Comparison of ENCODE assay signal across 8 mouse cellular contexts in the genomic region with DNA sequence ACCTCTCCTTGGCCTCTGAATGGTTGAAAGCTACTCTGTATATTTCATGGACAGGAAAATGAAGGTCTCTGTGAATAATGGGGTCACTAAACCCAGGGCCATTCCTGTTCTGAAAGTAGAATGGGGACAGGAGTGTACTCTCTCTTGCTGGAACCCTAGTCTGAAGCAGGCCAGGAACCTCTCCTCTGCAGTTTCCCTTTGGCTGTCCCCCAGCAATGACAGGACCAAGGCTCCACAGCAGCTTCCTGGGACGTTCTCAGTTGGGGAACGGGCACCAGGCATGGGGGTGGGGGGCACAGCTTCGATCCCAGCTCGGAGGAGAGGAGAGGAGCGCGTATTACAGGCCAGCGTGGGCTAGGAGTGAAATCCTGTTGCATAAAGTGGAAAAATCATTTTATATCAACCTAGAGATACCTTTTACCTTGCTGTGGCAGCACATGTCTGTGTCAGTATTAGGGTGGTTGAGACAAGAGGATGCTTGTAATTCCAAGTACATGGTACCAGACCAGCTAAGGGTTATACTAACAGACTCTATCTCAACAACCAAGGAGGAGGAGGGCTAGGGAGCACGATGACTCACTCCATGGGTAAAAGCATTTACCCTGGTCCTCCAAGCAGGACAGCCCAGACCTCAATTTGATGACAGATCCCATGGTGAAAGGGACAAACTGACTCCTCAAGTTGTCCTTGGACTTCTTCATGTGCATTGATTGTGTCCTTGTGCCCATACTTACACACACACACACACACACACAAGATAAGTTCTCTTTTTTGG. TPM values are rescaled to one million over a fixed set of nuclear protein-coding genes. Genes with fewer than 3 reads are reported as not detected.
DNase-seq lines count a peak whose midpoint lies in the region; ATAC-seq lines count a peak whose summit lies in the region.

No protein-coding gene starts in this region.

- no peak for DNase-seq in kidney, postnatal 36 days
- DNase-seq in hindbrain, embryonic 14.5 days (ENCODE audit: low spot score), result no peak
- DNase-seq in layer of hippocampus, adult 11-12 months (ENCODE audit: low spot score), result no peak
- DNase-seq in urinary bladder, postnatal 14 days (ENCODE audit: low spot score), result no peak
- no peak for DNase-seq in embryo, embryonic 9.5 days (ENCODE audit: extremely low spot score)

- ATAC-seq in kidney, embryonic 15.5 days (replicated peaks; ENCODE audit: low FRiP score), result no peak
- no peak for ATAC-seq in embryonic facial prominence, embryonic 13.5 days (ENCODE audit: insufficient number of reproducible peaks, insufficient read depth, low FRiP score, low TSS enrichment, low read depth)
- no peak for ATAC-seq in hindbrain, embryonic 14.5 days (ENCODE audit: low FRiP score)
- ATAC-seq in midbrain, embryonic 15.5 days (replicated peaks), result no peak

- H3K4me3 ChIP-seq in kidney, embryonic 15.5 days (replicated peaks), result no peak overlapping the region
- H3K4me3 ChIP-seq in embryonic facial prominence, embryonic 13.5 days, result no peak overlapping the region
- 0 out of 2 replicates have a peak overlapping the region, but pooled peaks have one; percentile 1 for H3K4me3 ChIP-seq in hindbrain, embryonic 14.5 days (replicated peaks; ENCODE audit: low read length)
- H3K4me3 ChIP-seq in midbrain, embryonic 15.5 days, result peak overlapping the region; percentile 88; the same call in 1 of the 2 replicates

- no peaks in the 10 kb centered on the region for H3K9me3 ChIP-seq in kidney, embryonic 15.5 days (replicated peaks)
- H3K9me3 ChIP-seq in embryonic facial prominence, embryonic 13.5 days, result no peaks in the 10 kb centered on the region
- no peaks in the 10 kb centered on the region for H3K9me3 ChIP-seq in hindbrain, embryonic 14.5 days (ENCODE audit: control insufficient read depth, low read length)
- H3K9me3 ChIP-seq in midbrain, embryonic 15.5 days, result no peaks in the 10 kb centered on the region

- H3K27ac ChIP-seq in kidney, embryonic 15.5 days, result peak overlapping the region; percentile 99; the same call in 1 of the 2 replicates
- peak overlapping the region; percentile 98; the same call in 1 of the 2 replicates for H3K27ac ChIP-seq in embryonic facial prominence, embryonic 13.5 days
- peak overlapping the region; percentile 98 for H3K27ac ChIP-seq in hindbrain, embryonic 14.5 days
- H3K27ac ChIP-seq in midbrain, embryonic 15.5 days, result peak overlapping the region; percentile 97

- WGBS in kidney, embryonic 15.5 days, result 89% methylated on average over 8 of the region's 8 CpGs
- 87% methylated on average over 8 of the region's 8 CpGs for WGBS in embryonic facial prominence, embryonic 13.5 days
- WGBS in hindbrain, embryonic 14.5 days, result 93% methylated on average over 8 of the region's 8 CpGs
- 89% methylated on average over 8 of the region's 8 CpGs for WGBS in midbrain, embryonic 15.5 days

- peak overlapping the region; percentile 88; the same call in 1 of the 2 replicates for H3K4me2 ChIP-seq in kidney, embryonic 15.5 days
- no peak overlapping the region for H3K4me2 ChIP-seq in embryonic facial prominence, embryonic 13.5 days
- peak overlapping the region; percentile 80 for H3K4me2 ChIP-seq in hindbrain, embryonic 14.5 days (replicated peaks)
- H3K4me2 ChIP-seq in midbrain, embryonic 15.5 days, result peak overlapping the region; percentile 76

- peak overlapping the region; percentile 82; the same call in 1 of the 2 replicates for H3K9ac ChIP-seq in kidney, embryonic 15.5 days
- no peak overlapping the region for H3K9ac ChIP-seq in embryonic facial prominence, embryonic 13.5 days
- H3K9ac ChIP-seq in hindbrain, embryonic 14.5 days, result peak overlapping the region; percentile 99
- H3K9ac ChIP-seq in midbrain, embryonic 15.5 days, result peak overlapping the region; percentile 96; the same call in 1 of the 2 replicates

- H3K4me1 ChIP-seq in kidney, embryonic 15.5 days, result peaks cover 40% of the 10 kb centered on the region
- peaks cover 25% of the 10 kb centered on the region for H3K4me1 ChIP-seq in embryonic facial prominence, embryonic 13.5 days
- H3K4me1 ChIP-seq in hindbrain, embryonic 14.5 days (replicated peaks; ENCODE audit: control insufficient read depth, insufficient read depth, low read length), result peaks cover 23% of the 10 kb centered on the region
- peaks cover 26% of the 10 kb centered on the region for H3K4me1 ChIP-seq in midbrain, embryonic 15.5 days

- peaks cover 19% of the 10 kb centered on the region for H3K36me3 ChIP-seq in kidney, embryonic 15.5 days
- peaks cover 16% of the 10 kb centered on the region for H3K36me3 ChIP-seq in embryonic facial prominence, embryonic 13.5 days
- H3K36me3 ChIP-seq in hindbrain, embryonic 14.5 days (replicated peaks; ENCODE audit: control insufficient read depth, insufficient read depth), result peaks cover 17% of the 10 kb centered on the region
- H3K36me3 ChIP-seq in midbrain, embryonic 15.5 days (replicated peaks), result peaks cover 13% of the 10 kb centered on the region

- H3K27me3 ChIP-seq in kidney, embryonic 15.5 days, result no peaks in the 10 kb centered on the region
- H3K27me3 ChIP-seq in embryonic facial prominence, embryonic 13.5 days, result no peaks in the 10 kb centered on the region
- H3K27me3 ChIP-seq in hindbrain, embryonic 14.5 days (ENCODE audit: control insufficient read depth, insufficient read depth, low read length), result no peaks in the 10 kb centered on the region
- no peaks in the 10 kb centered on the region for H3K27me3 ChIP-seq in midbrain, embryonic 15.5 days (replicated peaks)

RNA-seq across cellular contexts. Expression of gene Hsp90ab1, which starts 2.2 kb away (rescaled TPM):
- polyA plus RNA-seq in kidney, embryonic 15.5 days (2015; fragmentation: Nextera tagmentation; extraction: Ambion mirVana), result 1,881 and 1,940 TPM in 2 replicates
- 1,480 and 1,606 TPM in 2 replicates for polyA plus RNA-seq in embryonic facial prominence, embryonic 13.5 days (2015; fragmentation: Nextera tagmentation; extraction: Ambion mirVana)
- polyA plus RNA-seq in hindbrain, embryonic 14.5 days (2014; fragmentation: Nextera tagmentation; extraction: Ambion mirVana), result 1,324 and 1,355 TPM in 2 replicates
- 1,488 and 1,537 TPM in 2 replicates for polyA plus RNA-seq in midbrain, embryonic 15.5 days (2015; fragmentation: Nextera tagmentation; extraction: Ambion mirVana)

RNA-seq across cellular contexts. Expression of gene Slc35b2, which starts 11.6 kb away (rescaled TPM):
- polyA plus RNA-seq in kidney, embryonic 15.5 days (2015; fragmentation: Nextera tagmentation; extraction: Ambion mirVana), result 142 TPM in 2 replicates
- polyA plus RNA-seq in embryonic facial prominence, embryonic 13.5 days (2015; fragmentation: Nextera tagmentation; extraction: Ambion mirVana), result 104 and 122 TPM in 2 replicates
- polyA plus RNA-seq in hindbrain, embryonic 14.5 days (2014; fragmentation: Nextera tagmentation; extraction: Ambion mirVana), result 83.1 and 84.2 TPM in 2 replicates
- 85.5 and 93.4 TPM in 2 replicates for polyA plus RNA-seq in midbrain, embryonic 15.5 days (2015; fragmentation: Nextera tagmentation; extraction: Ambion mirVana)

RNA-seq across cellular contexts. Expression of gene Nfkbie, which starts 19.8 kb away (rescaled TPM):
- 5.3 and 5.7 TPM in 2 replicates for polyA plus RNA-seq in kidney, embryonic 15.5 days (2015; fragmentation: Nextera tagmentation; extraction: Ambion mirVana)
- polyA plus RNA-seq in embryonic facial prominence, embryonic 13.5 days (2015; fragmentation: Nextera tagmentation; extraction: Ambion mirVana), result 4.7 TPM in 2 replicates
- polyA plus RNA-seq in hindbrain, embryonic 14.5 days (2014; fragmentation: Nextera tagmentation; extraction: Ambion mirVana), result 4.3 and 4.7 TPM in 2 replicates
- polyA plus RNA-seq in midbrain, embryonic 15.5 days (2015; fragmentation: Nextera tagmentation; extraction: Ambion mirVana), result 3.5 and 5.3 TPM in 2 replicates

RNA-seq across cellular contexts. Expression of gene Slc29a1, which starts 24.1 kb away (rescaled TPM):
- 100 and 102 TPM in 2 replicates for polyA plus RNA-seq in kidney, embryonic 15.5 days (2015; fragmentation: Nextera tagmentation; extraction: Ambion mirVana)
- 69.8 and 77.4 TPM in 2 replicates for polyA plus RNA-seq in embryonic facial prominence, embryonic 13.5 days (2015; fragmentation: Nextera tagmentation; extraction: Ambion mirVana)
- polyA plus RNA-seq in hindbrain, embryonic 14.5 days (2014; fragmentation: Nextera tagmentation; extraction: Ambion mirVana), result 41.5 and 42.7 TPM in 2 replicates
- polyA plus RNA-seq in midbrain, embryonic 15.5 days (2015; fragmentation: Nextera tagmentation; extraction: Ambion mirVana), result 30.7 and 33.0 TPM in 2 replicates

RNA-seq across cellular contexts. Expression of gene Tmem151b, which starts 25.8 kb away (rescaled TPM):
- polyA plus RNA-seq in kidney, embryonic 15.5 days (2015; fragmentation: Nextera tagmentation; extraction: Ambion mirVana), result 3.1 and 3.4 TPM in 2 replicates
- 7.7 and 10.1 TPM in 2 replicates for polyA plus RNA-seq in embryonic facial prominence, embryonic 13.5 days (2015; fragmentation: Nextera tagmentation; extraction: Ambion mirVana)
- 15.7 and 16.8 TPM in 2 replicates for polyA plus RNA-seq in hindbrain, embryonic 14.5 days (2014; fragmentation: Nextera tagmentation; extraction: Ambion mirVana)
- polyA plus RNA-seq in midbrain, embryonic 15.5 days (2015; fragmentation: Nextera tagmentation; extraction: Ambion mirVana), result 32.1 and 33.9 TPM in 2 replicates

Comparison
In these comparisons a context has a peak if more than half of its experiments do, and no peak if none do; other contexts are left out.
1. H3K4me3 ChIP-seq: peak in hindbrain, embryonic 14.5 days (single experiment) and midbrain, embryonic 15.5 days (single experiment); none in kidney, embryonic 15.5 days (single experiment) and embryonic facial prominence, embryonic 13.5 days (single experiment).
2. Peak in every context shown above with its lines, with median percentiles within 50 percentile points of each other: H3K27ac ChIP-seq.